Mouse (Mus musculus) G1E (cell line): ENCODE data around the gene Gramd1b.

Experiments used
- CTCF ChIP-seq: IDR thresholded peaks from 2 replicates; pipeline ENCODE4 v1.5.1; 2012; ENCODE audit warnings: low read depth, low read length, inconsistent platforms, mixed read lengths
- TAL1 ChIP-seq: conservative IDR thresholded peaks from 2 replicates; pipeline ENCODE4 v1.6.1; 2012; ENCODE audit warnings: low read depth, low read length, inconsistent platforms, mixed read lengths

- no peak for TF ChIP-seq TAL1
- TF ChIP-seq CTCF = no peak
Observed at GRCm38 (mm10) chr9:40293286-40293685, 237.9 kb downstream of the Gramd1b start.
